Mouse (Mus musculus) cerebellum, adult 2 months (tissue): ENCODE measurements around the gene Vps13c. TPM values are rescaled to one million over a fixed set of nuclear protein-coding genes. Genes with fewer than 3 reads are reported as not detected.

ENCODE experiments used
- DNase-seq, 2 experiments: peaks; one replicate each; pipeline ENCODE4 v3.0.0; 2021
- H3K27ac ChIP-seq: fragments of 200-500 bp; 2 replicates; pipeline ENCODE4 v1.5.1; 2012; ENCODE audit warnings: low read length, control low read depth, inconsistent platforms; ENCODE audit not compliant: insufficient read depth
- H3K27me3 ChIP-seq: fragments of 200-500 bp; 2 replicates; pipeline ENCODE4 v1.6.1; 2012; ENCODE audit warnings: inconsistent platforms, mild to moderate bottlenecking, low read length, moderate library complexity; ENCODE audit not compliant: control insufficient read depth, insufficient read depth
- H3K4me1 ChIP-seq: fragments of 200-500 bp; 2 replicates; pipeline ENCODE4 v1.6.1; 2011; ENCODE audit warnings: low read length; ENCODE audit not compliant: control insufficient read depth, insufficient read depth
- H3K4me3 ChIP-seq: fragments of 200-500 bp; replicated peaks from 2 replicates; pipeline ENCODE3; 2011; ENCODE audit warnings: mild to moderate bottlenecking, low read depth, low read length, control low read depth; ENCODE audit not compliant: insufficient read depth
- CTCF ChIP-seq: fragments of 200-500 bp; IDR thresholded peaks from 2 replicates; pipeline ENCODE4 v1.5.1; 2011; ENCODE audit warnings: low read depth, mild to moderate bottlenecking, control low read depth, low read length, moderate library complexity, borderline replicate concordance; ENCODE audit not compliant: insufficient read depth
- POLR2A ChIP-seq: fragments of 200-500 bp; IDR thresholded peaks from 2 replicates; pipeline ENCODE4 v1.6.1; 2011; ENCODE audit warnings: low read length, control low read depth, borderline replicate concordance; ENCODE audit not compliant: insufficient read depth
- WGBS: fragments of 180-500 bp; shearing (Covaris S2); methylation state at CpG from one replicate; pipeline ENCODE4 v1.1.7; 2018; 5-methylcytosine and 5-hydroxymethylcytosine counted together
- polyA plus RNA-seq: library from polyadenylated mRNA; depleted of rRNA; stranded (reverse); fragments of >200 nt; gene quantifications from 2 replicates; pipeline ENCODE4 v1.2.3, GENCODE M21; 2012

Vps13c gene
- polyA plus RNA-seq, 1 experiment = 46.5 TPM

DNA sequence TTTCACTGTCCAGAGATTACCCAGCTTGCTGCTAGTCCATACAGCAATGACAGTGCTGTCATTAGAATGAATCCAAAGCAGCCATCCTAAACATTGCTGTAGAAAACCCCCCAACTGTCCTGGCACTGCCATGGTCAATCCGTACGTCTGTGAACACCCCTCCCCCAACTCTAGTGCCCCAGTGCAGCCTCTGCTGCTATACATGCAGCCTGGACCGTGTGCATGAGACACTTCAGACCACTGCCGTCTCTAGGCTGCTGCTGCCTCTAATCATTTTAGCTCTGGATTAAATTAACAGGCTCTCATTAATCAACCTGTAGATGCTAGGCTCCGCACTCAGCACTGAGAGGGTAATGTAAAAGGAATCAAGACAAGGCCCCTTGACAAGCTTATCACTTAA is 33.2 kb upstream of the Vps13c start:
- no peak overlapping the region for H3K27ac ChIP-seq

DNA sequence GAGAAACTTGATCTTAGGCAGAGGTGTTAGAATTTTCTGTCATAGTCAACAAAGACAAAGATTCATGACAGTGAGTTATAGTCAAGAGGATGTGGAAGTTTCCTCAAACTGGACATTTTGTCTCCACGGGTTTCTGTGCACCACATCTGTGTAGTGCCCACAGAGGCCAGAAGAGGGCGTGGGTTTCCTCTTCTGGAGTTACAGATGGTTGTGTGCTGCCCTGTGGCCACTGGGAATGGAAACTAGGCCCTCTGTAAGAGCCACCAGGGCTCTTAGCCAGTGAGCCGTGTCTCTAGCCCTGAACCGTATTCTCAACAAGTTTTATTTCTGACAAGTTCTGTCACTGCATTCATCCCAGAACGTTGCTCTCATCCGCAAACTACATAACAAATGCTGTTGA is 29.7 kb upstream of the Vps13c start:
- H3K4me1 ChIP-seq = no peaks in the 10 kb centered on the region
- no peak for DNase-seq
- no peak overlapping the region for H3K27ac ChIP-seq
- 54% methylated on average over 6 of the region's 6 CpGs for WGBS
- no peaks in the 10 kb centered on the region for H3K27me3 ChIP-seq
- H3K4me3 ChIP-seq = no peak overlapping the region
- no peak for TF ChIP-seq CTCF
- TF ChIP-seq POLR2A = no peak

More for the DNA sequence above, 33.2 kb upstream of the Vps13c start:
- WGBS = 74% methylated on average over 5 of the region's 5 CpGs
- Histone ChIP-seq H3K4me3 (no peak overlapping the region), H3K27me3 (no peaks in the 10 kb centered on the region), H3K4me1 (no peaks in the 10 kb centered on the region)
- no peak for DNase-seq
- TF ChIP-seq CTCF = no peak
- no peak for TF ChIP-seq POLR2A

DNA sequence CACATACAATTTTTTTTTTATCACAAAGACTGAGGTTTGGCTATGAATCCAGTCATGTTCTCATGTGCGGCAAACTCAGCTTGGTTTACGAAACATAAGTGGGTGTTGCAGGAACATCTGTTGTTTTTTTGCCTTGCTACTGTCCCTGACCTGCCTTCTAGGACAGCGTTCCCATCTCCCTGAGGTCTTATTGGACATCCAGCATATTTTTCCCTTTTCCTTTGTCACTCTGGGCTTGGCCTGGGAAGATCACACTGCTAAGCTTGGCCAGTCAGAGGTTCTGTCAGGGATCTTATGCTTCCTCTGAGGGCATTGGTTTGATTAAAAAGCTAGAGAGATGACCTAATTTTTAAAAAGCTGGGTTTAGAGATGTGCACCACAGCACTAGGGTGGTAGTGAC is 29.1 kb upstream of the Vps13c start:
- no peak for DNase-seq
- Histone ChIP-seq H3K27ac (no peak overlapping the region), H3K4me1 (no peaks in the 10 kb centered on the region), H3K4me3 (no peak overlapping the region), H3K27me3 (no peaks in the 10 kb centered on the region)
- TF ChIP-seq CTCF = no peak
- TF ChIP-seq POLR2A = no peak
- 56% methylated on average over 3 of the region's 3 CpGs for WGBS

GRCm38 (mm10) chr9:67813171-67813570 is 27.0 kb upstream of the Vps13c start:
- DNase-seq = no peak
- no peaks in the 10 kb centered on the region for H3K27me3 ChIP-seq
- no peak overlapping the region for H3K4me3 ChIP-seq
- no peaks in the 10 kb centered on the region for H3K4me1 ChIP-seq
- no peak for TF ChIP-seq CTCF
- TF ChIP-seq POLR2A = no peak
- WGBS = 83% methylated on average over 4 of the region's 4 CpGs
- no peak overlapping the region for H3K27ac ChIP-seq

DNA sequence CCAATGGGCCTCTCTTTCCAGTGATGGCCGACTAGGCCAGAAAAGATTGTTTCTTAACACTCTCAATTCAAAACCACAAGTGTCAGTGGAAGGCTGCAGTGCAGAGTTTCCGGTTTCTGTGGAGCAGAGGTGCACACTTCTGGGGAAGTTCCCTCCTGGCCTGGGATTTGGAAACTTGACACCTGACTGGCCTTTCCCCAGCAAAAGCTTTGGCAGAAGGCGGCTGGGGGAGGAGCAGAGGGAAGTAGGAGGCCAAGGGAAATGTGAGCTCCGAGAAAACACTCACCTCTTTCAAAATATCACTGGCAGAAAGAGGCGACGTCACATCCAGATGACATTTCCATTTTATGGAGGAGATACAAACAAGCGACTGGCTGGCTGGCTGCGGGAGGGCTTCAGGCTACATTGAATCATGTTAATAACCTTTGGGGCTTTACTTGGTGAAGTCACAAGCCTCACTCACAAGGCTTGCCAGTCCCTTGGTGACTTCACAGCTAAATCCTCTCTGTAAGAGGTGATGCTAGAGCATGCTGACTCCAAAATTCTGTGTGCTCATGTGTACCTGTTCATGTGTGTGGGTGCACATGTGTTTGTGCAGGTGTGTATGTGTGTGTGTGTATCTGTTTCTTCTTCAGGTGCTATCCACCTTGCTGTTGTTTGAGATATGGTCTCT is 26.4 kb upstream of the Vps13c start:
- DNase-seq = no peak
- H3K27ac ChIP-seq = no peak overlapping the region
- 14% methylated on average over 8 of the region's 8 CpGs for WGBS
- no peak overlapping the region for H3K4me3 ChIP-seq
- no peaks in the 10 kb centered on the region for H3K27me3 ChIP-seq
- TF ChIP-seq POLR2A (no peak), CTCF (no peak)
- no peaks in the 10 kb centered on the region for H3K4me1 ChIP-seq

DNA sequence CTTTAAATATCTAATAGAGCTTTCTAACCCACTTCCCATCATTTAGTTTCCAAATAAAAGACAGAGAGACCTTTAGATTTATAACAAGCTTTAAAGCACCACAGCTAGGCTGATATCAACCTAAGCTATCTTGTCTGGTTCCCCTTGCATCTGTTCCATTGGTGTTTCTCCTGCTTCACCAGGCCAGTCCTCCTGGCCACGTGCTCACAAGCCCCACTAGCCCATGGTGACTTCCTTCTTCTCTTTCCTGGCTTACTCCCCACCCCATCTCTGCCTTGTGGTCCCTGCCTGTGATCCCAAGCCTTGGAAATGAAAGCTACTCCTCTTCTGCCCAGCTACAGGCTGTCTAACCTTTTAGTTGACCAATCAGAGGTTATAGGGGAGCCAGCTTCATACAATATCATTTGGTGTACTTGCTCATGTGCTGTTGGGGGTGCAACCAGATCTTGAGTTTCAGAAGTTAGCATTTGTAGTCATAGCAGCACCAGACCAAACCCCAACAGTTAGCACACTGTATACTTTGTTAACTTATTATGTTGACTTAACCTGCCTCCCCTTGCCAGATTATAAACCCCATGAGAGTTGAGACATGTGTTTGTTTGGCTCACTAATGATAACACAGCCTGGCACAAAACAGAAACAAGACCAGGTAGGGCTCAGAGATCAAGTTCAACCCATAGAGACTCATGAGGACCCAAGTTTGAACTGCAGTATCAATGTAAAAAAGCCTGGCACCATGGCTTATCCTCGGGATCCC is 23.8 kb upstream of the Vps13c start:
- WGBS = 70% methylated on average over 2 of the region's 2 CpGs
- DNase-seq = no peak
- Histone ChIP-seq H3K27me3 (no peaks in the 10 kb centered on the region), H3K4me1 (no peaks in the 10 kb centered on the region), H3K4me3 (no peak overlapping the region), H3K27ac (no peak overlapping the region)
- TF ChIP-seq POLR2A = no peak
- TF ChIP-seq CTCF = no peak

GRCm38 (mm10) chr9:67817898-67818667 is 22.1 kb upstream of the Vps13c start:
- H3K4me1 ChIP-seq = no peaks in the 10 kb centered on the region
- no peaks in the 10 kb centered on the region for H3K27me3 ChIP-seq
- no peak overlapping the region for H3K27ac ChIP-seq
- WGBS = 71% methylated on average over 10 of the region's 10 CpGs
- DNase-seq = no peak
- TF ChIP-seq CTCF = no peak
- no peak for TF ChIP-seq POLR2A
- H3K4me3 ChIP-seq = no peak overlapping the region

GRCm38 (mm10) chr9:67818668-67818950 is 21.6 kb upstream of the Vps13c start:
- H3K4me3 ChIP-seq = no peak overlapping the region
- no peaks in the 10 kb centered on the region for H3K4me1 ChIP-seq
- TF ChIP-seq CTCF (no peak), POLR2A (no peak)
- no peak overlapping the region for H3K27ac ChIP-seq
- no peaks in the 10 kb centered on the region for H3K27me3 ChIP-seq
- 76% methylated on average over 4 of the region's 4 CpGs for whole genome bisulfite sequencing
- DNase-seq = no peak
